Mouse (Mus musculus): ENCODE data around the gene Neurl1b.

- TF ChIP-seq CTCF (IDR thresholded peaks at IDR 0.05; ENCODE audit: extremely low read depth, insufficient read length, insufficient replicate concordance, low read depth, low read length) (no peak), POLR2A (IDR thresholded peaks at IDR 0.05; ENCODE audit: low read depth, low read length) (no peak)
Observed at GRCm38 (mm10) chr17:26417770-26418421, 3.3 kb downstream of the Neurl1b start.

All from small intestine, adult 2 months (tissue).